Mouse (Mus musculus): ENCODE results near the gene Cpa1.

Gene Cpa1

DNA sequence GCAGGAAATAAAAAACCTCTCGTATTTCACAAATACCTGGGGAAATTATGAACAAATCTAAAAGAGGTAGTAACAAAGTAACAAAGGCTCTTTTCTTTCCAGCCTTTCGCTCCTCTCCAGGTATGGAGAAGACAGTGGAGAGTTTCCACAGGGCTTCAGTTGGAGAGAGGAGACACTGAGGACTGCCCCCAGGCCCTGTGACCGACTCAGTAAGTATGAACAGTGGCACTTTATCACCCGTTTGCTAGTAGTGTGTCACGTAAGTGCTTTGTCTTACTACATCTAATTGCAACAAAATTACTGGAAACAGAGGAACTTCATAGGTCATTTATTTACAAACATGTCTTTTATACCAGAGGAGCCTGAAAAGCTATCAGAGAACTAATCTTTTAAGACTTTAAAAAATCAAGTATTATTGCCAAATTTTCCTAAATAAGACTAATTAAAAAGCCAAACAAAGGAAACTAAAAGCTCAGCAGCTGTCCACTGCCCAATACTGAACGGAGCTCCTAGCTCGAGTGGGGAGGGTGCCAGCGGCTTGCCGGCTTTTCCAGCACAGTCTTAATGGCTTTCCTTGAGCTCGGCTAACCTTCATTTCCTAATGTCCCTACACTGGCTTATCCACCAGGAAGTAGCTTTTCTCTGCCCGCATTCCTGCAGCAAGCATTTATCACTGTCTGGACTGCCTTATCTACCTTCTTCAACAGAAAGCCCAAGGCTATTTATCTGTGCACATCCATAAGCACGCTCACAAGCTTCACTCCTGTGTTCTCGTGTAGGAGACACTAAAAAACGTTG is 34.9 kb downstream of the Cpa1 start:
- in situ Hi-C loops (cut with MboI), result no loop called here

DNA sequence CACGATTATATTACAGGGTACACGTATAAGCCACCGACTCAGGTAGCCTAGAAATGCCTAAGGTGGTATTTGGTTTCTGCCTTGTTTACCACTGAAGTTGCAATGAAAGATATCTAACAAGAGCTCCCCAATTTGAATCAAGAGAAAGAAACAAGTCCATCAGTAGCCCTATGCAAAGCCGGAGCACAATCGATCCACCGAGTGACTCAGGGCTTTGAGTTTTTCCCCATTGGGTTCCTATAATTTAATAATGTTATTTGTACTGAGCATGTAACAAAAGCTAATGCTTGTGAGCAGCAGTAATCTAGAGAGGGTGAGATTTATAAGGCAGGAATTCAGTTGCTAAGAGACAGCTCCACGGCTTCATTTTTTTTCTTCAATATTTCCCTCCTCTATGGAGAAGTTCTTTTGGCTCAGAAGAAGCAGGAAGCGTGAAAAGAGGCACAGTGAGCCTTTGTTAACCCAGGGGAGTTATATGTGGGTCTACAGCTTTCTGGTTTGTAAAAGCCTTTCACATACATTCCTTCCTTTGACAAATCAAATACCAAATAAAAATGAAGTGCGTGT is 35.8 kb downstream of the Cpa1 start:
- in situ Hi-C loops (cut with MboI), result no loop called here

DNA sequence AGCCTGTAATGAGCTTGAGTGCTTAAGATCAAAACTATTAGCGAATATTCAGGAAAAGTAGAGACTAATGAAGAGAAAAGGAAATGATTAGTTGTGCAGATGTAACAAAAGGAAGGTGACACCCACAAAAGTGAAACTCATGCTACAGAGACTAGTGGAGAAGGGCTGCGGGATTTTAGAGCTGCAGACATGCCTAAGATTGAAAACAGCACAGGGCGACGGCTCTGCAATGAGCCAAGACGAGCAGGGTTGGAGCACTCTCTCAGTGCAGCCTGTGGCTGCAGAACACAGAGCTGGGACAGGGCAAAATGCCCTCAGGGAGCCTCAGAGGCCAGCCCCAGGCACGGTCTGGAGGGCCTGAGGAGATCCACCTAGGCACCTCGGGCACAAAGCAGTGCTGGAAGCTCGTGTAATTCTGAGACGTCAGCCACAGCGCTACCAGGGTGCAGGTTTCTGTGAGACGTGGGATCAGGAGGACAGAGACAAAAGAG is 36.3 kb downstream of the Cpa1 start:
- in situ Hi-C loops (cut with MboI), result no loop called here

DNA sequence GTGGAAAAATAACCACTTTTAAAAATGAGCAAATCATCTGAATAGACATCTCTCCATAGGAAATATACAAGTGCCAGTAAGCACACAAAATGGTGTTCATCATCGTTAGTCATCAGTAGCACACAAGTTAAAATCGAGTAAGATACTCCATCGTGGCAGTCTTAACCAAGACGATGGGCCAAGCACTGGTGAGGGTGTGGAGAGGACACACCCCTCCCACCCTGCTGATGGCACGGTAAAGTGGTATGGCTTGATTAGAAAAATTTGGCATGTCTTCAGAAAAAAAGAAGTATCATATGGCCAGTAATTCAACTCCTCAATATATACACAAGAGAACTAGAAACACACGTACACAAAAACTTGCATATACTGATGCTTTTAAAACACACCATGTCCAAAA is 37.5 kb downstream of the Cpa1 start:
- in situ Hi-C loops (cut with MboI), result no loop called here

DNA sequence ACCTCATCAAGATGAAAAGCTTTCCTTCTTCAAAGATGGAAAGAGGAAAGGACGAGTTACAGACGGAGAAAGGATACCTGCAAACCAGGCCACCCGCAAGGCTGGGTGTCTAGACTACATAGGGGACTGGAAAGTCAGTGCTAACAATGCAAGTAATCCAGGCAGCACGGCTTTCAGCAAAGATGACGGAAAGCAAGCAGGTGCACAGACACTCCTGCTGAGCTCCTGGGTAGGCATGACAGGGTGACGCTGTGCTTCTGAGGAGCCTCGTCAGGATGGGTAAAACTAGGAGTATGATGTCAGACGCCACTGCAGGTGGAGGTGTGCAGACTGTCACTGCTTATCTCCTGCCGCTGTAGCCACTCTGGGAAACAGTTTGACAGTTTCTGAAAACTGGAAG is 38.6 kb downstream of the Cpa1 start:
- in situ Hi-C loops (cut with MboI), result no loop called here

DNA sequence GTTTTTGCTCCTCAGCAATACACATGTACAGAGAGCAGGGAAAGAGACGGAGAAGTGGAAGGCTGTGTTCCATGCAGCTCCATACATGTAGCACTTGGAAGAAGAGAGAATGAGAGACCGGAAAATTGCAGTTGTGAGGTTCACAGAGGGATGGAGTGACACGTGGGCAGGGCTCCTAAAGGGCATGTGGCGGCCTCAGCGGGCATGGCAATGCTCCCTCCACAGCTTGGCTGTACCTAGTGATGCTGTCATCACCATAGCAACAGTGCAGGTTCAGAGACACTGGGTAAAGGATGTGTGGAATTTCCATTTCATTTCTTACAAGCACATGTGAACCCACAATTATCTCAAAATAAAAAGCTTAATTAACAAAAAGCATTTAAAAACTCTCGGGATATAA is 39.5 kb downstream of the Cpa1 start:
- in situ Hi-C loops (cut with MboI), result no loop called here

DNA sequence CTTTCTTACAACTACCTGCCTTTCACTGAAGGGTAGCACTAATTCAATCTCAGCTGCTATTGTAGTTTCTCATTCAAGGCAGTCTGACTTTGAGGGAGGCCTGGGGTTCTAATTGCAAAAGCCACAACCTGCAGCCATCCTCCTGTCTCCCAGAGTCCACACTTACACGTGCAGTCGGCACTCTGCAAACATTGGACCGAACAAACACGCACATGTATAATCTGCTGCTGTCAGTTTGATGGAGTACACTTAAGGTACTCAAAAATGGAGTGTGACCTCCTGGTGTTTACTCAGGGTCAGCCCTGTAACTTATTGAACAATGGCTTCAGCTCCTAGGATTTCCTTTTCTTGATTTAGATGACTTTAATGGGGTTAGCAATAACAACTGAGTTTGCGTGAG is 40.5 kb downstream of the Cpa1 start:
- in situ Hi-C loops (cut with MboI), result no loop called here

DNA sequence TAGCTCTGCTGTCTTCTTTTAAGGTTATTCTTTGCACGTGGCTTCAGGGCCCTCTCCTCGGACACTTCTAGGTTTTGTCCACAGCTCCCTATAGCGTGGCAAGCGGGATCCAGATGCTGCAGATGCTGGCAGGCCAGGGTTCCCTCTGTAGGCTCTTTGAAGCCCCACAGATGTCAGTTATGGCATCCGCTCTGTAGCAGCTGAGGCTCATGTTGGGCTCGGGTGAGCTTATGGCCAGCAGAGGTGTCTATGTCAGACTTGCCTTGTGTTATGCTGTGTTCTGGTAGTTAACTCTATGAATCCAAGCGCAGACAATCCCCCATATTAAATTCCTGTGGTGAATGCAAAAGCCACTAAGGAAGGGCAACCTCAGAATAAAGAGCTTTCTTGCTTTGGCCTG is 41.4 kb downstream of the Cpa1 start:
- in situ Hi-C loops (cut with MboI), result no loop called here

DNA sequence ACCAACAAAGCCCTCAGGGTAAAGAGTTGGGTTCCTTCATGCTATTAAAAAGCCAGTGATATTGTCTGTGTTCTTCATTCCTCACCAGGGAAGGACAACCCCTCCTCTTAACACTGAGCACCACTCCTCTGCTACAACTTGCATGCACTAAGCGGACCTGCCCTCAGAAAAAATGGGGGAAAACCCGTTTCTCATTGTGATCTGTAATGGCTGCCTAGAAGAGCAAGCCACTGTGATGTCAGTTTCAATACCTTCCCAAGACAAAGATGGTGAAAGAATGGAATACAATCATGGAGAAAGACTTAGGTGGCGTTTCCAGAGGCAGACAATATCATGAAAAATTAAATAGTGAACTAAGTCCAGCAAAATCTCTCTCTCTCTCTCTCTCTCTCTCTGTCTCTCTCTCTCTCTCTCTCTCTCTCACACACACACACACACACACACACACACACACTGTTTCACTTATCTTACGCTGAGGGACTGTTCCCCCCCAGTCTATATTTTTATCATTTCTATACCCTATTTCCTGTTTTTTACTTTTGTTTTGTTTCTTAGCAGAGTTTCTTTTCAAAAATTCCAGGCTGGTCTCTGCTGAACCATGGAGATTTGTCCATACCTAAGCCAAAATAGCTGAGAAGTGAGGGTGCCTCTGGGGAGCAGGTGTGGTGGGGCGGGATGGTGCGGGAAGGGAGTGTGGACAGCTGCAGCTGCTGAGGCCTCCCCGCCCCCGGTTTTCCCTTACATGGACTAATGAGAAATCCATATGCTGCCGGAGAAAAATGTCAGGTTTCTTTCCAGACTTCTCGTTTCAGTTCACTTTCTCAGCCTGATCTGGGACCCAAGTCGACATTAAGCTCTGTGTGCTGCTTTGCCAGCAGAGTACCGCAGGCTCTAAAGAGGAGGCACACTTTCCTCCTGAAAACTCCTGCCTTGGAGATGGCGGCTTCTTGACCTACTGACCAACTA is 43.2 kb downstream of the Cpa1 start:
- in situ Hi-C loops (cut with MboI), result no loop called here

DNA sequence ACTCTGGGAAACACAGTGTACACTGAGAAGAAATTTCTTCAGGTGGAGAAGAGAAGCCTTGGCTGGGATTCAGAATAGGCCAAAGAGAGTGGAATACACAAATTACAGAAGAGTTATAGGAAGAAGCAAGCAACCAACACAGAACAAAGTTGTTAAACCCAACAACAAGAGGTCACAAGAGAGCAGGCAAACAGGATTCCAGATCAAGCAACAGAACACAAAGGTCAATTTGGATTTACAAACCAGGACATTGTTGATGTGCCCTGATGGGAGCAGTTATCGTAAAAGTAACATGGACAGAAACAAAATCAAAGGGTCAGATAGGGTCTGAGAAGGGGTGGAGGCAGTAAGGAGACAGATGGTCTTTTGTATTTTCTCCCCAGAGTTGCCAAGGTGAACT is 45.6 kb downstream of the Cpa1 start:
- in situ Hi-C loops (cut with MboI), result no loop called here

DNA sequence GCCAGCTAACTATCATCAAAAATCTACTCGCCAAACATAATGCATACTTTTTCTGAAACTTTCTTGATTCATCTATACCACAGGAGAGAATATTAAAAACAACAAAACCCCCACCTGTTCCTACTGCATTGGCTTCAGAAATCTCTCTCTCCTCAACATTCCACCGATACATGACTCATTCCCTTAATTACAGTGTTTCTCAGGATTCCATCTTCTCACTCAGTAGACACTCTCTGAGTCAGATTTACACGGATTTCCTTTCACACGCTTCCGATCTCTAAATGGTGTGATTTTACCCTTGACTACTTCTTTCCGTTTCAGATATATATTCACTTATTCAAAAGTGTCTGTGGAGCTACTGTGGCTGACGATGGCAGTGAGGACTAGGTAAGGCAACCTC is 48.2 kb downstream of the Cpa1 start:
- in situ Hi-C loops (cut with MboI), result no loop called here

DNA sequence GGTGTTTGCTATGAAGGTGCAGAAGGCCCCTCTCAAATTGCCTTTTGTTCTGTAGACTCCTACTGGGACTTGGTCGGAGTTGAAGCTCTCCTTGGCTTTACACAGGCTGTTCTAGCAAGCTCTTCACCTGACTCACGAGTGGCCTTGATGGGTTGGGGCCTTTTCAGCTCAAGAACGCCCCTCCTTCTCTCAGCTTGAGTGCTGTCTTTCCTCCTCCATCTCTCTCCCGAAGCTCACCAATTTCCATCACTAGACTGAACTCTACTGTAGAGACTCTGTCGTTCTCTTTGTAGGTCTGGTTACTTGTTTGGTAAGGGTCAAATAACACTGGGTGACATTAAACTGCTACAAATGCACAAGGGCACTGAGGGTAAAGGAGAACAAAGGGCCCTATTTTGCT is 53.8 kb downstream of the Cpa1 start:
- in situ Hi-C loops (cut with MboI), result no loop called here

DNA sequence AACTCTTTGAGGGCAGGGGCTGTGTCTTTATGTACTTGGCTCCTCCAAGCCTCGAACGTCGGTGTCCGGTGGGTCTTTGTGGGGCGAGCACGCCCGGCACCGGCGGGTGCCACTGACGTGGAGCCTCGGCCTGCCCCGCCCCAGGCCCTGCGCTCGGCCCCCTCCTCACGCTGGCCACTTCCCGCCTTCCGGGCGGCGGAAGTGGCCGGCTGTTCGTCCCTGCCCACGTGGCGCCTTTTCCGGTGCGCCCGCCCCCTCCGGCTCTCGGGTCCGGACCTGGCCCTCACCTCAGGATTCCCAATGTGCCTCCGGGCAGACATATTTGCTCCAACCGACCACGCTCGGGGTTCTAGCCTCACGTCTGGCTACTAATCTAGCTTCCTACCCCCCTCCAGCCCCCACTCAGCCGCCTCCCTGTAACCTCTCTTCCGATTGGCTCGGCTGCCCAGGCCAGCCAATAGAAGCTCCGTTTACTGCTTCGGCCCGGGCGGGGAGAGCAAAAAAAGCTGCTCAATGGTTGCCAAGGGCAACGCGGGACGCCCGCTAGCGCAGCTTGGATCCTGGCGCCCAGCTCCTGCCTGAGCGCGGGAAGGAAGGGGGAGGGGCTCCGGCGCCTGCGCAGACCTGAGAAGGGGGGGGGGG is 54.5 kb downstream of the Cpa1 start, which contains the start of gene Cep41:
Gene Cep41, minus strand, starts transcription at position 400 of the 642 bp plus-strand sequence.
- in situ Hi-C loops (cut with MboI), result no loop called here

DNA sequence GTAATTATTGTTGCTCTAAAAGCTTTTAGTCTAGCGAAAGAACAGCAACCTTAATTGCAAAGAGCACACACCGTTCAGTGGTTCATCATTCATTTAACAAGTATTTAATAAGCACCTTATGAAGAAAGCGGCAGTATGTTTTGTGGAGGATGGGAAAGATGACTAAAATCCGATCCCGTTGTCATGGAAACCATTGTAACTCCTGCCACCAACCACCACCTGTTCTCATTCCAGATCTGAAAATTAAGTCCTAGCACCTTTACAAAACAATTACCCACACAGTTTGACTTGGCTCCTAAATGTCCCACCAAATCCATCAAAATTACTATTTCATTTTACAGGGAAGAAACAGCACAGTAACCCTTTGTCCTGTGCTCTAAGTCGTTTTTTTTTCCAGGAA is 55.2 kb downstream of the Cpa1 start:
- in situ Hi-C loops (cut with MboI), result no loop called here
